Mouse (Mus musculus) gonadal fat pad, adult 2 months (tissue): ENCODE measurements around the gene Galr3. TPM values are rescaled to one million over a fixed set of nuclear protein-coding genes. Genes with fewer than 3 reads are reported as not detected.

ENCODE experiments used
- polyA plus RNA-seq: library from polyadenylated mRNA; depleted of rRNA; stranded (reverse); fragments of >200 nt; gene quantifications from 2 replicates; pipeline ENCODE4 v1.2.3, GENCODE M21; 2012; rRNA removed

Galr3 gene
- polyA plus RNA-seq, 1 experiment: 1.7 TPM

Other genes with a start within 250 kb of the Galr3 start
- 34.4 and 42.9 TPM in 2 replicates for gene Card10, start 238.8 kb upstream of the Galr3 start, polyA plus RNA-seq
- gene Cdc42ep1, start 199.3 kb upstream of the Galr3 start, polyA plus RNA-seq: 80.3 and 115 TPM in 2 replicates
- 2.4 and 5.9 TPM in 2 replicates for gene Lgals2, start 186.4 kb upstream of the Galr3 start, polyA plus RNA-seq
- 69.0 and 70.0 TPM in 2 replicates for gene Gga1, start 164.7 kb upstream of the Galr3 start, polyA plus RNA-seq
- not detected in 2 replicates for gene Gm49510, start 142.2 kb upstream of the Galr3 start, polyA plus RNA-seq
- 23.4 and 24.5 TPM in 2 replicates for gene Sh3bp1, start 142.1 kb upstream of the Galr3 start, polyA plus RNA-seq
- 6.2 and 8.8 TPM in 2 replicates for gene Pdxp, start 128.0 kb upstream of the Galr3 start, polyA plus RNA-seq
- 1,886 and 3,971 TPM in 2 replicates for gene Lgals1, start 115.2 kb upstream of the Galr3 start, polyA plus RNA-seq
- gene Nol12, start 107.0 kb upstream of the Galr3 start, polyA plus RNA-seq: 28.1 and 30.2 TPM in 2 replicates
- gene Triobp, start 94.2 kb upstream of the Galr3 start, polyA plus RNA-seq: 57.0 and 69.1 TPM in 2 replicates
- 71.6 and 91.7 TPM in 2 replicates for gene H1f0, start 13.4 kb upstream of the Galr3 start, polyA plus RNA-seq
- gene Ankrd54, start 21.0 kb downstream of the Galr3 start, polyA plus RNA-seq: 58.2 and 59.8 TPM in 2 replicates
- 176 and 195 TPM in 2 replicates for gene Eif3l, start 33.3 kb downstream of the Galr3 start, polyA plus RNA-seq
- 25.2 and 28.3 TPM in 2 replicates for gene Micall1, start 67.0 kb downstream of the Galr3 start, polyA plus RNA-seq
- 41.4 and 56.3 TPM in 2 replicates for gene Polr2f, start 99.1 kb downstream of the Galr3 start, polyA plus RNA-seq
- 15.7 and 15.8 TPM in 2 replicates for gene 1700088E04Rik, start 99.4 kb downstream of the Galr3 start, polyA plus RNA-seq
- 0.85 and 1.5 TPM in 2 replicates for gene Sox10, start 123.4 kb downstream of the Galr3 start, polyA plus RNA-seq
- 33.0 and 33.9 TPM in 2 replicates for gene Pick1, start 187.3 kb downstream of the Galr3 start, polyA plus RNA-seq
- 0.11 and 0.46 TPM in 2 replicates for gene Gm49486, start 187.5 kb downstream of the Galr3 start, polyA plus RNA-seq
- 0.06 and 0.26 TPM in 2 replicates for gene Slc16a8, start 212.9 kb downstream of the Galr3 start, polyA plus RNA-seq
- 1.3 and 1.9 TPM in 2 replicates for gene Baiap2l2, start 243.7 kb downstream of the Galr3 start, polyA plus RNA-seq